Mouse (Mus musculus): Measurements from ENCODE around the gene Slc25a44. TPM values are rescaled to one million over a fixed set of nuclear protein-coding genes. Genes with fewer than 3 reads are reported as not detected.
A peak's percentile ranks its signal among the peaks of the same experiment; 100 is the strongest.

Slc25a44 gene
- polyA plus RNA-seq (2012; ENCODE audit: insufficient read depth, insufficient read length, low replicate concordance, missing spikeins): not detected in 2 replicates

GRCm38 (mm10) chr3:88424605-88425329, at the start of gene Slc25a44:
Slc25a44 (minus strand) TSS chr3:88425139.
- Histone ChIP-seq H3K27ac (ENCODE audit: insufficient read depth, low read depth, low read length) (peak within 1 kb of the TSS; percentile 58; the same call in 1 of the 2 replicates), H3K4me1 (ENCODE audit: control insufficient read depth, insufficient read depth, low read length) (peaks cover 22% of the 10 kb centered on the region), H3K4me3 (ENCODE audit: insufficient read depth, low read depth, low read length) (peak within 1 kb of the TSS; percentile 59)
- WGBS: under 1% methylated on average over 35 of the region's 35 CpGs
- no peak for TF ChIP-seq CTCF (IDR thresholded peaks at IDR 0.05; ENCODE audit: insufficient read depth, low read depth, low read length)
- TF ChIP-seq POLR2A (IDR thresholded peaks at IDR 0.05; ENCODE audit: insufficient read depth, low read depth, low read length): peak; percentile 68

DNA sequence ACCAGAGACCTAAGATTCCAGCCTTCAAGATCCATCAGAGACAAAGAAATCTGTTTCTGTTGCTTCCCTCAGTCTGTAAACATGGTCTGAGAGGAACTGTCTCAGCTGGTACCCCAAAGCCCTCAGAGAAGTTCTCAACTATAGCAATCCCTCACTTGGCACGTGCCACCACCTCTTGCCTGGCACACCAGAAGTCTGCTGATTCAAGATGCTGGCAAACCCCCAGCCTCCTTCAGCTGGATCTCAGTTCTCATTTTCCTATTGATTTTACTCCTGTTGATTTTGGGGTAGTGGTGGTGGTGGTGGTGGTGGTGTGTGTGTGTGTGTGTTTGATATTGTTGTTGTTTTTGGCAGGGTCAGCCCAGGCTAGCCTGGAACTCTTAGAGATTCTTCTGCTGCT, 48.6 kb upstream of the Slc25a44 start:
- Histone ChIP-seq H3K4me1 (ENCODE audit: control insufficient read depth, insufficient read depth, low read length) (peaks cover 5% of the 10 kb centered on the region), H3K4me3 (ENCODE audit: insufficient read depth, low read depth, low read length) (no peak overlapping the region), H3K27ac (ENCODE audit: insufficient read depth, low read depth, low read length) (no peak overlapping the region)
- WGBS: 48% methylated on average over 1 of the region's 1 CpGs
- no peak for TF ChIP-seq POLR2A (IDR thresholded peaks at IDR 0.05; ENCODE audit: insufficient read depth, low read depth, low read length)
- TF ChIP-seq CTCF (IDR thresholded peaks at IDR 0.05; ENCODE audit: insufficient read depth, low read depth, low read length): no peak

- Histone ChIP-seq H3K27ac (ENCODE audit: insufficient read depth, low read depth, low read length) (no peak overlapping the region), H3K4me1 (ENCODE audit: control insufficient read depth, insufficient read depth, low read length) (peaks cover 5% of the 10 kb centered on the region), H3K4me3 (ENCODE audit: insufficient read depth, low read depth, low read length) (no peak overlapping the region)
- no peak for TF ChIP-seq CTCF (IDR thresholded peaks at IDR 0.05; ENCODE audit: insufficient read depth, low read depth, low read length)
- TF ChIP-seq POLR2A (IDR thresholded peaks at IDR 0.05; ENCODE audit: insufficient read depth, low read depth, low read length): no peak
- WGBS: 38% methylated on average over 5 of the region's 5 CpGs
Measured at GRCm38 (mm10) chr3:88473020-88473419, 48.1 kb upstream of the Slc25a44 start.

DNA sequence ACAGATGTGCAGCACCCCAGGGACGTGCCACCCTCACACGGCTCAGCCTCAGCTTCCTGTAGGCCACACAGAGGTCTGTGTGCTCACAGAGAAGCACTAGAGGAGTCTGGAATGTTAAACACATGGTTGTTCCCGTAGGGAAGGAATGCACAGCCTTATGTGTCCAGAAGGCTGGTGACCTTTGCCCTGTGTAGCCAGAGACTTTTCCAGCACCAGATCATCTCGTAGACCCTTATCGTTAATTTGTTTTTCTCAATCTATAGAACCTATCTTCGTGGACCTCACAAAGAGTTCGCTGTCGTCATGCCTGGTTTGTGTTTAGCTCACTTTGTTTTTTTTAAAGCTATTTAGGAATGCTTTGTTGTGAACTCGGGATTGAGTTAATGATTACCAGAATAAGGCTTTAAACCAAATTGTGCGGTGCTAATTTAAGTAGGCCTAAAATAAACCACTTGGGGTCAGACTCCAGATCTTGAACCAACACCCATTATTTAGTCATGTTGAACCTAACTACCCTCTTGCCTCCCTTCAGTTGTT, 46.1 kb upstream of the Slc25a44 start:
- H3K4me3 ChIP-seq (ENCODE audit: insufficient read depth, low read depth, low read length): no peak overlapping the region
- no peak overlapping the region for H3K27ac ChIP-seq (ENCODE audit: insufficient read depth, low read depth, low read length)
- 61% methylated on average over 10 of the region's 10 CpGs for WGBS
- TF ChIP-seq CTCF (IDR thresholded peaks at IDR 0.05; ENCODE audit: insufficient read depth, low read depth, low read length): no peak
- no peaks in the 10 kb centered on the region; the same call in 1 of the 2 replicates for H3K4me1 ChIP-seq (ENCODE audit: control insufficient read depth, insufficient read depth, low read length)

GRCm38 (mm10) chr3:88469466-88469865, 44.5 kb upstream of the Slc25a44 start:
- Histone ChIP-seq H3K4me1 (ENCODE audit: control insufficient read depth, insufficient read depth, low read length) (no peaks in the 10 kb centered on the region; the same call in 1 of the 2 replicates), H3K4me3 (ENCODE audit: insufficient read depth, low read depth, low read length) (no peak overlapping the region), H3K27ac (ENCODE audit: insufficient read depth, low read depth, low read length) (no peak overlapping the region)
- 89% methylated on average over 2 of the region's 2 CpGs for WGBS
- no peak for TF ChIP-seq POLR2A (IDR thresholded peaks at IDR 0.05; ENCODE audit: insufficient read depth, low read depth, low read length)
- no peak for TF ChIP-seq CTCF (IDR thresholded peaks at IDR 0.05; ENCODE audit: insufficient read depth, low read depth, low read length)

DNA sequence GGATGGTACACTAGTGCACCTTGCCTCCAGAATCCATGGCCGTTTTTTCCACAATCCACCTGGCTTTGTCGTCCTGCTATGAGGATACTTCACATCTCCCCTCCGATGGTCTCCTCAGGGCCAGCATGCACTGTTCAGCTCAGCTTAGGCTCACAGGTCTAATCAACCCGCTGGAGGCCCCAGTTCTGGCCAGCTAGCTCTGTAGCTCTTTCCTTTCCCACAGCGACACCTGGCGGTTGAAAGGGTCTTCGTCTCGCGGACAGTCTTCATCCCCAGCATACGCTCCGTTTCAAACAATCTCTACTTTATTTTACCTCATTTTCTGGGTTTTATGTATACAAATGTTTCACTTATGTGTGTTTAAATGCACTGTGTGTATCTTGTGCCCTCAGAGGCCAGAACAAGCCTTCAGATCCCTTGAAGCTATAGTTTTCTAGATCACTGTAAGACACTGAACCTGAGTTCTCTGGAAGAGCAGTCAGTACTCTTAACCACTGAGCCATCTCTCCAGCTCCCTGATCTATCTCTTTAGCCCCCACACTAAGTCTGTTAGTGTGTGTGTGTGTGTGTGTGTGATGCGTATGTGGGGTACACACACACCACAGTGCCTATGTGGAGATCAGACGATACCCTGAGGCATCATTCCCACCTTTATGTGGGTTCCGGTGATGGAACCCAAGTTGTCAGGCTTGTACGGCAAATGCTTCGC, 42.3 kb upstream of the Slc25a44 start:
- 28% methylated on average over 16 of the region's 16 CpGs for WGBS
- peak; percentile 82 for TF ChIP-seq CTCF (IDR thresholded peaks at IDR 0.05; ENCODE audit: insufficient read depth, low read depth, low read length)
- no peak for TF ChIP-seq POLR2A (IDR thresholded peaks at IDR 0.05; ENCODE audit: insufficient read depth, low read depth, low read length)
- no peak overlapping the region for H3K27ac ChIP-seq (ENCODE audit: insufficient read depth, low read depth, low read length)
- no peak overlapping the region for H3K4me3 ChIP-seq (ENCODE audit: insufficient read depth, low read depth, low read length)
- no peaks in the 10 kb centered on the region; the same call in 1 of the 2 replicates for H3K4me1 ChIP-seq (ENCODE audit: control insufficient read depth, insufficient read depth, low read length)

DNA sequence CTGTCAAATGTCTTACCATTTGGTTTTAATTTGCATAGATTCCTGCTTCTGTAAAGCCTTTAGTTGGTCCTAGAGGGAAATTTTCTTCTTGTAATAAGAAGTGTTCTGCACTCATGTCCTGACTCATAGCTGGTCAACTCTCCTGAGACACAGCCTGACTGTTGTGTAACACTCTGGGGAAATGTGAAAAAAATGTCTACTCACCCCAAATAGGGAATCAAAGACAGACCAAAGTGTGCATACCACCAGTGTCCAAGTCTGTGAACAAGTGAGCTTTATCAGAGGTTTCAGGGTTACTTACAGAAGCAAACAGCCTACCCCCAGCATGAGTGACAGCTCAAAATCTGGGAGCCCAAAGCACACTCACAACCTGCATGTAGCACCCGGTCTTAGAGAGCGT, 40.2 kb upstream of the Slc25a44 start:
- WGBS: 87% methylated on average over 2 of the region's 2 CpGs
- no peak overlapping the region for H3K27ac ChIP-seq (ENCODE audit: insufficient read depth, low read depth, low read length)
- no peak overlapping the region for H3K4me3 ChIP-seq (ENCODE audit: insufficient read depth, low read depth, low read length)
- peaks cover 12% of the 10 kb centered on the region; the same call in 1 of the 2 replicates for H3K4me1 ChIP-seq (ENCODE audit: control insufficient read depth, insufficient read depth, low read length)
- no peak for TF ChIP-seq CTCF (IDR thresholded peaks at IDR 0.05; ENCODE audit: insufficient read depth, low read depth, low read length)
- no peak for TF ChIP-seq POLR2A (IDR thresholded peaks at IDR 0.05; ENCODE audit: insufficient read depth, low read depth, low read length)

GRCm38 (mm10) chr3:88464425-88464824, 39.5 kb upstream of the Slc25a44 start:
- WGBS: 61% methylated on average over 3 of the region's 3 CpGs
- TF ChIP-seq POLR2A (IDR thresholded peaks at IDR 0.05; ENCODE audit: insufficient read depth, low read depth, low read length): no peak
- TF ChIP-seq CTCF (IDR thresholded peaks at IDR 0.05; ENCODE audit: insufficient read depth, low read depth, low read length): no peak
- Histone ChIP-seq H3K27ac (ENCODE audit: insufficient read depth, low read depth, low read length) (no peak overlapping the region), H3K4me1 (ENCODE audit: control insufficient read depth, insufficient read depth, low read length) (peaks cover 12% of the 10 kb centered on the region; the same call in 1 of the 2 replicates), H3K4me3 (ENCODE audit: insufficient read depth, low read depth, low read length) (no peak overlapping the region)

Measured in olfactory bulb, adult 2 months (tissue).